Mouse (Mus musculus) spleen, adult 2 months (tissue): ENCODE data around the gene Tbc1d19. TPM values are rescaled to one million over a fixed set of nuclear protein-coding genes. Genes with fewer than 3 reads are reported as not detected.

ENCODE experiments used
- DNase-seq, 2 experiments: peaks; one replicate each; pipeline versions ENCODE4 v3.0.0 to v3.0.0-alpha.2; 2012 to 2021; ENCODE audit warnings: low spot score in 2 of 2, low read depth in 1 of 2
- H3K27ac ChIP-seq: fragments of 200-500 bp; 2 replicates; pipeline ENCODE4 v1.5.1; 2012; ENCODE audit warnings: low read length, inconsistent platforms; ENCODE audit not compliant: insufficient read depth
- H3K27me3 ChIP-seq: fragments of 200-500 bp; 2 replicates; pipeline ENCODE4 v1.6.1; 2012; ENCODE audit warnings: mild to moderate bottlenecking, moderate library complexity, low read length, inconsistent platforms; ENCODE audit not compliant: control insufficient read depth, insufficient read depth
- H3K36me3 ChIP-seq: fragments of 200-500 bp; 2 replicates; pipeline ENCODE4 v1.6.1; 2012; ENCODE audit warnings: mild to moderate bottlenecking, low read length, inconsistent platforms; ENCODE audit not compliant: control insufficient read depth, insufficient read depth
- H3K4me1 ChIP-seq: fragments of 200-500 bp; 2 replicates; pipeline ENCODE4 v1.6.1; 2011; ENCODE audit warnings: inconsistent platforms; ENCODE audit not compliant: control insufficient read depth, insufficient read depth, insufficient read length
- H3K4me3 ChIP-seq: fragments of 200-500 bp; 2 replicates; pipeline ENCODE4 v1.5.1; 2011; ENCODE audit warnings: mild to moderate bottlenecking, inconsistent platforms; ENCODE audit not compliant: insufficient read depth, insufficient read length; ENCODE audit errors: extremely low read depth
- CTCF ChIP-seq: fragments of 200-500 bp; IDR thresholded peaks from 2 replicates; pipeline ENCODE4 v1.5.1; 2011; ENCODE audit warnings: mild to moderate bottlenecking, inconsistent platforms; ENCODE audit not compliant: insufficient read depth, insufficient read length, insufficient replicate concordance; ENCODE audit errors: extremely low read depth
- POLR2A ChIP-seq: fragments of 200-500 bp; IDR thresholded peaks from 2 replicates; pipeline ENCODE4 v1.6.1; 2011; ENCODE audit warnings: low read depth, low read length, inconsistent platforms
- WGBS: fragments of 180-500 bp; shearing (Covaris S2); methylation state at CpG from one replicate; pipeline ENCODE4 v1.1.7; 2018; 5-methylcytosine and 5-hydroxymethylcytosine counted together
- polyA plus RNA-seq: library from polyadenylated mRNA; depleted of rRNA; stranded (reverse); fragments of >200 nt; gene quantifications from 2 replicates; pipeline ENCODE4 v1.2.3, GENCODE M21; 2012

Gene Tbc1d19
- polyA plus RNA-seq, 1 experiment, result 1.7 TPM

GRCm38 (mm10) chr5:53927886-53928285 is 118.5 kb downstream of the Tbc1d19 start:
- H3K27me3 ChIP-seq, result no peaks in the 10 kb centered on the region
- WGBS, result 51% methylated on average over 7 of the region's 7 CpGs
- no peak for TF ChIP-seq POLR2A
- TF ChIP-seq CTCF, result no peak
- H3K36me3 ChIP-seq, result no peaks in the 10 kb centered on the region
- peaks cover 4% of the 10 kb centered on the region; the same call in 1 of the 2 replicates for H3K4me1 ChIP-seq
- DNase-seq, result no peak
- H3K4me3 ChIP-seq, result no peak overlapping the region
- no peak overlapping the region for H3K27ac ChIP-seq

GRCm38 (mm10) chr5:53928537-53928936 is 119.1 kb downstream of the Tbc1d19 start:
- Histone ChIP-seq H3K4me3 (no peak overlapping the region), H3K27ac (no peak overlapping the region)
- WGBS, result 85% methylated on average over 4 of the region's 4 CpGs

GRCm38 (mm10) chr5:53929205-53929614 is 119.8 kb downstream of the Tbc1d19 start:
- H3K36me3 ChIP-seq, result no peaks in the 10 kb centered on the region
- peaks cover 4% of the 10 kb centered on the region; the same call in 1 of the 2 replicates for H3K4me1 ChIP-seq
- WGBS, result 44% methylated on average over 10 of the region's 10 CpGs
- no peaks in the 10 kb centered on the region for H3K27me3 ChIP-seq
- TF ChIP-seq POLR2A (no peak), CTCF (no peak)
- no peak overlapping the region; the same call in 1 of the 2 replicates for H3K27ac ChIP-seq
- DNase-seq, result no peak
- no peak overlapping the region for H3K4me3 ChIP-seq

More at GRCm38 (mm10) chr5:53928537-53928936, 119.1 kb downstream of the Tbc1d19 start:
- no peaks in the 10 kb centered on the region for H3K27me3 ChIP-seq
- DNase-seq, result no peak
- peaks cover 4% of the 10 kb centered on the region; the same call in 1 of the 2 replicates for H3K4me1 ChIP-seq
- H3K36me3 ChIP-seq, result no peaks in the 10 kb centered on the region
- TF ChIP-seq CTCF (no peak), POLR2A (no peak)

GRCm38 (mm10) chr5:53929814-53930213 is 120.4 kb downstream of the Tbc1d19 start:
- Histone ChIP-seq H3K4me3 (no peak overlapping the region), H3K36me3 (no peaks in the 10 kb centered on the region), H3K4me1 (peaks cover 4% of the 10 kb centered on the region; the same call in 1 of the 2 replicates), H3K27me3 (no peaks in the 10 kb centered on the region), H3K27ac (no peak overlapping the region)
- TF ChIP-seq CTCF, result no peak
- TF ChIP-seq POLR2A, result no peak
- WGBS, result 90% methylated on average over 6 of the region's 6 CpGs
- no peak for DNase-seq

GRCm38 (mm10) chr5:53931011-53931410 is 121.6 kb downstream of the Tbc1d19 start:
- TF ChIP-seq POLR2A (no peak), CTCF (no peak)

GRCm38 (mm10) chr5:53933628-53934027 is 124.2 kb downstream of the Tbc1d19 start:
- no peaks in the 10 kb centered on the region for H3K27me3 ChIP-seq
- H3K36me3 ChIP-seq, result no peaks in the 10 kb centered on the region
- H3K27ac ChIP-seq, result no peak overlapping the region
- TF ChIP-seq CTCF (no peak), POLR2A (no peak)
- no peak for DNase-seq
- 60% methylated on average over 7 of the region's 7 CpGs for WGBS
- H3K4me3 ChIP-seq, result no peak overlapping the region
- H3K4me1 ChIP-seq, result peaks cover 4% of the 10 kb centered on the region; the same call in 1 of the 2 replicates

More at GRCm38 (mm10) chr5:53931011-53931410, 121.6 kb downstream of the Tbc1d19 start:
- no peak for DNase-seq
- Histone ChIP-seq H3K27ac (no peak overlapping the region), H3K4me3 (no peak overlapping the region), H3K36me3 (no peaks in the 10 kb centered on the region), H3K4me1 (peaks cover 4% of the 10 kb centered on the region; the same call in 1 of the 2 replicates), H3K27me3 (no peaks in the 10 kb centered on the region)
- 90% methylated on average over 5 of the region's 5 CpGs for WGBS

GRCm38 (mm10) chr5:53934040-53934439 is 124.6 kb downstream of the Tbc1d19 start:
- 94% methylated on average over 2 of the region's 2 CpGs for WGBS
- no peak overlapping the region for H3K27ac ChIP-seq
- no peak overlapping the region for H3K4me3 ChIP-seq
- no peaks in the 10 kb centered on the region for H3K27me3 ChIP-seq
- H3K4me1 ChIP-seq, result peaks cover 4% of the 10 kb centered on the region; the same call in 1 of the 2 replicates
- H3K36me3 ChIP-seq, result no peaks in the 10 kb centered on the region
- TF ChIP-seq CTCF (no peak), POLR2A (no peak)
- DNase-seq, result no peak

- no peak overlapping the region for H3K4me3 ChIP-seq
- TF ChIP-seq CTCF (no peak), POLR2A (no peak)
- WGBS, result 93% methylated on average over 1 of the region's 1 CpGs
Measured at GRCm38 (mm10) chr5:53934826-53935225, 125.4 kb downstream of the Tbc1d19 start.

More at GRCm38 (mm10) chr5:53934826-53935225, 125.4 kb downstream of the Tbc1d19 start:
- Histone ChIP-seq H3K4me1 (no peaks in the 10 kb centered on the region), H3K27me3 (no peaks in the 10 kb centered on the region), H3K27ac (no peak overlapping the region), H3K36me3 (no peaks in the 10 kb centered on the region)
- no peak for DNase-seq
